Mouse (Mus musculus): ENCODE results near the gene Has1. TPM values are rescaled to one million over a fixed set of nuclear protein-coding genes. Genes with fewer than 3 reads are reported as not detected.
"Not testable (repeated sequence)": the region's sequence is repeated elsewhere in the genome, so short reads cannot be mapped to it uniquely, and the experiment has no call there.

The Has1 gene
- total RNA-seq, 2 experiments from 2014 or later: 0.20 TPM; not detected in 1

DNA sequence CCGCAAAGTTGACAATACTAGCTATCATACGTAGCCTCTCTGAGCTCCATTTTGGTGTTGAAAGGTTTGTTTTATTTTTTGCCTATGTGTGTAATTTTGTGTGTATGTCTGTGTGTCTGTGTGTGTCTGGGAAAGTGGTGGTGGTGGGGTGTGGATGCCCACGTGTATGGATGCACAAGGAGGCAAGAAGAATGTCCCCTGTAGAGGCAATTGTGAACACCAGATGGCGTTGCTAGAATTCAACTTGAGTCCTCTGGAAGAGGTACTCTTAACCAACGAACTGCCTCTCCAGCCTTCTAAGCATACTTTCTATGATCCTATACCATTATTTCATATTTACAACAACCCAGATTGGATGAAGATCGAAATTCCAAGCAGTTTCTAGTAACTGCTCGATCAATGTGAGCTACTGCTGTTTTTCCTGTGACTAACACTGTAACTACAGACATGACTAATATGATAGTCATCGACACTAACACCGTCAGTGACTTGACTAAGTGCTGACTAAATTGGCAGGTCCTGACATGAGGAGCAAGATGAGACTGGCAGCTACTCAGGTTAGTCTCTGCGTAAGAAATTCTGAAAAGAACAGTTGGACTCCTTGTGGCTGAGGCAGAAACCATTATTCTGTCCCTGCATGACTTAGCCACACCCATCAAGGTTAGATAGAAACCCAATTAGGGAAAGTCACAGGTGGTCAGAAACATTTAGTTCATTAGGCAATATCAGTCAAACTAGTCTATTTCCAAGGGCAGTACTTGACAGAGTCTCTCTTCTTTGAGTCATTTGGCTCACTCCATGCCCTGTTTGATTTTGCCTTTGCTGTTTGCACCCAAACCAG is 9.6 kb downstream of the Has1 start:
- DNase-seq (ENCODE audit: low spot score in 2 of 2): no peak

DNA sequence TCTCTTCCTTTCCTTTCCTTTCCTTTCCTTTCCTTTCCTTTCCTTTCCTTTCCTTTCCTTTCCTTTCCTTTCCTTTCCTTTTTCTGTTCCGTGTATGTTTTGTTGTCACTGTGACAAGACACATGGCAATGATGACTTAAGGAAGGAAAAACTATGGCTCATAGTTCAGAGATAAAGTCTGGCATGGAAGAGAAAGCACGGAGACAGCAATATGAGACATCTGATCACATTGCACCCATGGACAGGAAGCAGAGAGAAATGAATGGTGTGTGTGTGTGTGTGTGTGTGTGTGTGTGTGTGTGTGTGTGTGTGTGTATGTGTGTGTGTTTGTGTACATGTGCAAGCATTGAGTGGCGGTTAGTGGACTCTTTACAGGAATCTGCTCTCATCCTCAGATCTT is 10.4 kb downstream of the Has1 start:
- DNase-seq (ENCODE audit: low spot score in 2 of 2): not testable (repeated sequence)

DNA sequence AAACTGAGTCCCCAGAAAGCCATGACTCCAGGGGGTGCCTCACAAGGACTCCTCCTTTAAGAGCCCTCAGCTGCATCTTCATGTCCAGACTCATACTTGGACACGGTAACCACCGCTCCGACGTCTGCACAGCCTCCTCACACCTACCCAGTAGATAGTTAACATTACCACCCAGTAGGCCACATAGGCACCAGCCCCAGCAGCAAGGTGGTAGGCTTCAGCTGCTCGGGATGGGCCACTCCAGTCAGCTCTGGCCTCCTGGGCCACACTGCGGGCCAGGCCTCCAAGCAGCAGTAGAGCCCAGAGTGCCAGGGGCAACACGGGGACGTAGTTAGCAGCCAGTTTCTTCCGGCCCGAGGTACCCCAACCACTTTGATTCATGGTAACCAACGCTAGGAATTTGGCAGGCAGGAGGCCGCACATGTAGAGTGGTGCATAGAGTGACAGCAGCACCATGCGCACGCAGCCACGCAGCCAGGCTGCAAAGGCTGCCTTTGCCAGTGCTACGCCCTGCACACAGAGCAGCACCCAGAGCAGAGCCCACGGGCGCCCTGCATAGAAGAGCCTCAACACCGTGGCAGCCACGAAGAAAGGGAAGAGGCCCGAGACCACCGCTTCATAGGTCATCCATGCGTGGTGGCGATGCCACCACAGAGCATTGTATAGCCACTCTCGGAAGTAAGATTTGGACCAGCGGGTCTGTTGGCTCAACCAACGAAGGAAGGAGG is 11.3 kb downstream of the Has1 start:
- DNase-seq (ENCODE audit: low spot score in 2 of 2): no peak

DNA sequence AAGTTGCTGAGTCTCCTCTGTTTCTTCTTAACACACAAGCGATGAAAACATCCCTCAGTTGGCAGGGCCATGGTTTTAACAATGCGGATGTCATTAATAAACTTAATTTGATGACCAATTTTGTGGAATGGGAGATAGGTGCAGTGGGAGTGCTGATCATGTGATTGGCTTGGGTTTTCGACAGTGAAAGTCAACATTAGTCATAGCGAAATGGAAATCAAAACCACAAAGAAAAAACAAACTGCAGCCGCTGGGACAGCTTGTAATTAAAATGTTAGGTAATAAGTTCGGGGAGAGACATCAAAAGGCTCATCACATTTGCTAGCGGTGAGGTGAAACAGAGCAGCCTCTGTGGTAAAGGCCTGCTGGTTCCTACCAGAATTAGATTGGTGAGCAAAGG is 14.2 kb downstream of the Has1 start:
- no peak for DNase-seq (ENCODE audit: low spot score in 2 of 2)

DNA sequence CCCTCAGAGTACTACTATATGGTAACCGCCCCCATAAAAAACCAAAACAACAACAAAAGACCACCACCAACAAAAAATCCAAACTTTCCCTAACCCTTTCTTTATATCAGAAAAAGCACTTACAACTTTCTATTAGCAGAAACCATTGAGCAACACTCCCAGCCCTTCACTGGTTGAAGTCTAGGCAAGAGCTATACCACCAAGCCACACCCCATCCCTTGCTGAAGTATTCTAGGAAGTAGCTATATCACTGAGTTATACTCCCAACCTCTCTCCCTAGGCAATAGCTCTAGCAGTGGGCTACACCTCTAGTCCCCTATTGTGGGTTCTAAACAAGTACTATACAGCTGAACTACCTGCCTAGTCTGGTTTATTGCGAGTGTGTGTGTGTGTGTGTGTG is 15.7 kb downstream of the Has1 start:
- no peak for DNase-seq (ENCODE audit: low spot score in 2 of 2)

DNA sequence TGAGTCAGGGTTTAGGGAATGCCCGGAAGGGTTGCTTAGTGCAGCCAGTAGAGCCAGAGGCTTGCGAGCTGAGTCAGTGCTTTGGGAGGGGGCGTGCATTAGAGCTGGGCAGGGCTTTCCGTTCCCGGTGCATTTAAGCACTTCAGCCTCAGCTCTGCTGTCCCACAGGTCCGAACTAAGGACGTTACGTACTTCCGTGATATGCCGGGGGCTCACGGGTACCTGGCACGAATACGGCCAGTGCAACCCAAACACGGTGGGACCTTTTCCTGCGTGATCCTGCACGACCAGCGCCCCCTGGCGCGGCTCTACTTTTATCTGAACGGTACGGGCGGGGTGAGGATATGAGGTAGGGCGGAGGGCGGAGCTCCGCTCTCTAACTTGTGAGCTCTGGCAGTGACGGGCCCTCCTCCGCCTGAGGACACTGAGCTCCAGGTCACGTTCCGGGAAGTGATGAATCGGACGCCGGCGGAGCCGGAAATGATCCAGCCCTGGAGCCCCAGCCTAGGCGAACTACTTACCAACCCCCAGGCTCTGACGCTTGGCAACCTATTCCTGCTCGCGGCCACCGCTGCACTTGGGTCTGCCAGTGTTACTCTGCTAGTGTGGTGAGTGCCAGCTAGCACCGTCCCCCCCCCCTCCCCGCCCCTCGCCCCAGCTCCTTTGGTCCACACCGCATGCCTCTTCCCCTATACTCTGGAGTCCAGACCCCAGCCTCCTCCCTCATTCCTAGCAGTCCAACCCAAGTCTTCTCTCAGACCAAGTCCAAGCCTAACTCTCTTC is 16.9 kb downstream of the Has1 start:
- DNase-seq (ENCODE audit: low spot score in 2 of 2): peak; percentile 76 to 92

DNA sequence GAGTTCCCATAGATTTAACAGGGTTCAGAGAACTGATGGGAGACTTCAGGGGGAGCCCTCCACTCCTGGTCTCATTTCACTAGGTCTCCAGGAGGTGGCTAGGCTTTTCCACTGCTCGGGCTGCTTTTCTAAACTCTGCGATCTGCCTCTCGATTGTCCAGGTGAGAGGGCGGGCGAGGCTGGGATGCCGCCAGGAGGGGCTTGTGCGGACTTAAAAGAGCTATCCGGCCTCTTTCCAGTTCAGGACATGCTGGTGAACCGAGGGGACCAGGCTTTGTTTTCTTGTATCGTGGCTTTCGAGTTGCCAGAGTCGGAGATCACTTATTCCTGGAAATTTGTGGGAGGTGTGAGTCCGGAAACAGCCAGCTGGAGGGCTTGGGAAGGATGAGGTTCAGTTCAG is 17.6 kb downstream of the Has1 start:
- no peak for DNase-seq (ENCODE audit: low spot score in 2 of 2)

DNA sequence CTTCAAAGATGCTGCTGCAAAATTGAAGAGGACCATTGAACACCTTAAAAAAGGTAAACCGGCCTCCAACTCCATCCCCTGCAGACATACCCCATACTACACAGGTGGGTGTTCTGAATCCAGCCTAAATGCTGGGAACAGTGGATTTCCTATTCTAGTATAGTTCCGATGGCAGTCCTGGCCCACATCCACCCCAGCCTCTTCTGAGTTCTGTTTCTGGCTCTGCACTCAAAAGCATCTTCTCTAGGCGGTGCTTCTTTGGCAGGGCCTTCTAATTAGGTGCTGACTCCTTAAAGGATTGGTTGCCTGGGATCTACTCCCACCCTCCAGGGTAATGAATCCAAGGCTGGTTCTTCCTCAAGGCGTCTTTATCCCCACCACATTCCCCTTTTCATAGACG is 18.9 kb downstream of the Has1 start:
- no peak for DNase-seq (ENCODE audit: low spot score in 2 of 2)

DNA sequence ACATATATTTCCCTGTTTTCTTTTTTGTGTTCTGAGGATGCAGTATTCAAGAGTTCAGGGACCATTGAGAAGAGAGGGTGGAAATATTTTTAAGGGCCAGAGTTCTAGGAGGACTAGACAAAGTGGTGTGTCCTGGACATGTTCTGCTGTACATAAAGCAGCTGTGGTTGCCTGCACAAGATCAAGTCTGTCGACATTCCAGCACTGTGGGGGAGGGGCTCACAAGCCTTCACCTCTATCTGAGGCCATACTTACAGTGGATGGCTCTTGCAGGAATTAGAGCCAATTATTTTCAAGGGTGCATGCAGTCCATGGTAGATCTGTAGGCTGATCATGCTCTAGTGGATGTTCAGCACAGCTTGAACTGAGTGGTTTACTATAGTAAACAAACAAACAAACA is 20.1 kb downstream of the Has1 start:
- no peak for DNase-seq (ENCODE audit: low spot score in 2 of 2)

DNA sequence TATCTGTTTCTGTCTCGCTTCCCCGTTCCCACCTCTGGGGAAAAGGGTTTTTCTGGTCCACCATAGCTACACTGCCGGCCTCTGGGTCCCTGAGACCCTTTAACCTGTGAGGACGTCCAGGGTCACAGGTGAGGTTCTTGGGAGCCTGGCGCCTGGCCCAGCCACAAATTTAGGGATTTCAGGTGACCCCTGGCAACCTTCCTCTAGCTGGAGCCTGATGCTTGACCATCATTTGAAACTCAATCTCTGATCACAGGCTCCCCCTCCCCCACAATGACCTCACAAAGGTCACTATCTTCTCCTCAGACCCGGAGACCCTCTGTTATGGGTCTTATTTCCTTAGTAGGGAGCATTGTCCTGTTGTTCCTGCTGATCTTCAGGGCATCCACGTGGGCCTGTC is 24.3 kb downstream of the Has1 start:
- DNase-seq (ENCODE audit: low spot score in 2 of 2): no peak

DNA sequence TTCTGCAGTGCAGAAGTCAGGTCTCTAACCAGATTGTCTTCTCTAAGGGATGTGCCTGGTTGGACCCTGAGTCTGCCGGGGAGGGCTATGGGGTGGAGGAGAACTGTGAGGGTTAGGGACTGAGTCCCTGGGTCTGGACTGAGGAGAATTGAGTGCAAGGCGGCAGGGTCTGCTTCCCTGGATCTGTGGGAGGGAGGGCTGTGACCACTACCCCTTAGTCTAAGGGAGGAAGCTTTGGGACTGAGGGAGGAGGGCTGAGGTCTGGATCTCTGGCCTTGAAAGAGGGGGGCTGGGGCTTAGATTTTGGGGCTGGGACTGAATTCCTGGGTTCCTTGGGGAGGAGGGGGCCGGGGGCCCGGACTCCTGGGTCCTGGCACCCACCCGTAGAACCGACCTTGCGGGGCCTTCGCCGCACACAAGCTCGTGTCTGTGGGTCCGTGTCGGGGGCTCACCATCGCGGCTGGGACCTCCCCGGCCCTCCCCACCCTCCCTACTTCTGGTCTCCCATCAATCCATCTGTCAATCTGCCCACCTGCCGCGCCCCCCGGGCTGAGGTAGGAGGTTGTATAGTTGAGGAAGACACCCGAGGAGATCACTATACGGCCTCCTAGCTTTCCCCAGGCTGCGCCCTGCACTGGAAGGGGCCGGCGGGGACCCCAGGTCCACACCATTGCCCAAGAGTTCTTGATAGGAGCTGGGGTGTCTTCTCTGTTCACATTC is 25.0 kb downstream of the Has1 start:
- no peak for DNase-seq (ENCODE audit: low spot score in 2 of 2)

DNA sequence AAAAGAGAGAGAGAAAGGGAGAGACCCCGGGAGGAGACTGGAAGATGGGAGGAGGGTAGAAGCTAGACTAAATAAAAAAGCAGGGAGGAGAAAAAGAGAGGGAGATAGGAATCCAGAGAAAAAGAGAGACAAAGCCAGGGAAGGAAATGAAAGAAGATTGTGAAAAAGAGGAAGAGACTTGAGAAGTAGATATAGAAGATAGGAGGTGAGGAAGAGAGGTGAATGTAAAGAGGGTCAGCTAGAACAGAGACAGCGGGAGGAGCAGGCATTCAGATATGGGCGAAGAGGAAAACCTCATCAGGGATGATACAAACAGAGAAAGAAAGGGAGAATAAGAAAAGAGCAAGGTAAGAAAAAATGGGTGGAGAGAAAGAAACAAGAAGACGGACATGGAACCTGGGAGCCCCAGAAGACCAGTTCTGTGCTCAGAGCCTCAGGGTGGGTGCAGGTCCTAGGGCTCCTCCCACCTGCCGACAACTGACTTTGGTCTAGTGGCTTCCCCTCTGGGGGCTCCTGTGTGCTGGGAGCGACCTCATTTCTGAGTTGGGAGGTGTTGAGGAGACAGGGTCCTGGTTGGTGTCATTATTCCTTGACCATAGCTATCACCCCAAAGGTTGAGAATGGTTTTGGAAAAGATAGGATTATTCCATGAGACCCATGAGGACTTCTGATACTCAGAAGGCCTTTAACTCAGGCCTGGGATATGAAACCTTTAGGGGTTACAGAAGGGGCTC is 25.8 kb downstream of the Has1 start:
- no peak for DNase-seq (ENCODE audit: low spot score in 2 of 2)

DNA sequence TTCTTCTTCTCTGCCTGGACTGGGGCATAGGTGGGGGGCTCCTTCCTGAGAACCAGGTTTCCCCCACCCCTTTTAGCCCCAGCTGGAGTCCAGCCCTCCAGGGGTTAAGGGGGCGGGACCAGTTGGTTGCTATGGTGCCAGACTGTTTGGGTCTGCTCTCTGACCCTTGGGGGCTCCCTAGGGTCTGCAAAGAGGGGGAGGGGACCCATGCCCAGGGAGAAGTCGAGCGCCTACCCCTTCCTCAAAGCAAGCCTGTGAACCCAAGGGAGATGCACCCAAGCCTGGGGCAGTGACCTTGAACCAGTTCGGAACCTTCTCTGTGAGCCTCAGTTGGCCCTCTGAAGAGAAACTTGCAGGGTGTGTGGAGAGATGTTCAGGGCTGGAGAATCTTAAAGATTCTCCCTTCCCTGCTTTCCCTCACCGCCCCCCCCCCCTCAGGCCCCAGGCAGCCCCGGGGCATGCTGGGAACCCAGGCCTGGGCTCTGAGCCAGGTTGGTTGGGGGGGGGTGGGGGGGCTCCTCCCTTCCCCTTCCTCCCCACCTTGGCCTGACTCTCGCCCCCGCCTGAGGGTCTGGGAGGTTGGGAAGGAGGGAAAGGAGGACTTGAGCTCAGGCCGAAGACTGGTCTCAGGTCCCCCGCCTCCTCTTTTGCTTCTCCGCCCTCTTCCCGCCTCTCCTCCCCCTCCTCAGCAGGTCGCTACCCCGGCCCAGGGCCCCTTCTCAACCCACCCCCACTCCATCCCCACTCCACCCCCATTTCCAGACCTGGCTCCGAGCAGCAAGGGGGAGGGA is 26.6 kb downstream of the Has1 start:
- peak in 1 of 2 experiments; percentile 30 for DNase-seq (ENCODE audit: low spot score in 2 of 2)

DNA sequence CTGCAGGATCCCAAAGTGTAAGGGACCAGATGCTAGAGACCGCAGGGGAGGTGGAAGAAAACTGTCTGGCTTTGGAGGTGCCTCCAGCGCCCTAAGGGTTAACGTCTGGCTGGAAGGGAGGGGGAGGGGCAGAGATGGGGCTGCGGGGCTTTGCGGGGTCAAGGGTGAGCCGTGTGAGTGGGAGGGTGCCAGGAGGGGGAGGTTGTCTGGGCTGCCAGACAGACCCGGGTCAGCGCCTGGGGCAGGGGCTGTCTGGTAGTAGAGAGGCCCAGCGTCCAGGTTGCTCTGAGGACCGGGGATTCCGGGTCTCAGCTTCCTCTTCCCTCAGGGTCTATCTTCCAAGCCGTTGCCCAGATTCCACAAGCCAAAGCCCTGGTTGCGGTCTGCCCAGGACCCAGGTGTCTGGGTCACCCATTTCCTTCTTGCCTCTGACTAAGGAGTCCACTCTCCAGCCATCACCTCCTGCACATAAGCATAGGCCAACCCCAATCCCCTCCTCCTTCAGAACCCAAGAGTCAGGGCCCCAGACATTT is 27.3 kb downstream of the Has1 start:
- DNase-seq (ENCODE audit: low spot score in 2 of 2): peak; percentile 32 to 39

DNA sequence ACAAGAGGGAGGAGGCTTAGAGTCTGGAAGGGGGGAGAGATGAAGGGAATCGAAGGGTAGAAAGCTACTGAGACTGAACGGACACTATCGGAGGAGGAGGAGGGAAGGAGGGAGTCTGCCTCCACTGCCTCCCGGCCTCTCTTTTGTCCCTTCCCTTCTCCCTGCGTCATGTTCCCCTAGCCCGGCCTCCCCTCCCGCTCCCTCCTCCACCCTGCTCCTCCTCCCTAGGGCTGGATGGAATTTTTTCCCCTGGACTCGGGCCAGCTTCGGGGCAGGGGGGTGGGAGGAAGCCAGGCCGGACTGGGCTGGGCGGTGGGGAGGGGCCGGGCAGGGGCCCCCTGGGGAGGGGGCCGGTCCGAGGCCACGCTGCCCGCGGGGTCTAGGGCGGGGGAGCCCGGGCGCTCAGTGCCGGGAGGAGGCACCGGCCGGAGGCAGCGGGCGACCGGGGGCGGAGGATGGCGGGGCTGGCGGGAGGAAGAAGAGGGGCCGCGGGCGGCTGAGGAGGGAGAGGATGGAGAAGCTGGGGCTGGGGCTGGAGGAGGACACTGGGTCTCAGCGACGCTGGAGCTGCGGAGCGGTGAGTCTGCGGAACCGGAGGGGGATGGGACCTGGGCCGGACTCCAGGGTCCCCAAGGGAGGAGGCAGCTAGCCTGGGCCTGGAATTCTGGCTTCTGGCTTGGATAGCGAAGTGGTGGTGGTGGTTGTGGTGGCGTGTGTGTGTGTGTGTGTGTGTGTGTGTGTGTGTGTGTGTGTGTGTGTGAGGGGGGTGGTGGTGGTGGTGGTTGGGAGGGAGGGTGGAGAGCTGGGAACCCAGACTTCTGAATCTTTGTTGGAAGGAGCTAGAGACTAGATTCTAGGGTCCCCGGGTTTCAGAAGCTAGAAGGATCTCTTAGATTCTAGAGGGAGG is 28.0 kb downstream of the Has1 start, which contains the start of gene Spaca6:
TSS of gene Spaca6 (plus strand) at position 408 of the 907 bp plus-strand sequence.
- peak; percentile 87 to 94 for DNase-seq (ENCODE audit: low spot score in 2 of 2)

DNA sequence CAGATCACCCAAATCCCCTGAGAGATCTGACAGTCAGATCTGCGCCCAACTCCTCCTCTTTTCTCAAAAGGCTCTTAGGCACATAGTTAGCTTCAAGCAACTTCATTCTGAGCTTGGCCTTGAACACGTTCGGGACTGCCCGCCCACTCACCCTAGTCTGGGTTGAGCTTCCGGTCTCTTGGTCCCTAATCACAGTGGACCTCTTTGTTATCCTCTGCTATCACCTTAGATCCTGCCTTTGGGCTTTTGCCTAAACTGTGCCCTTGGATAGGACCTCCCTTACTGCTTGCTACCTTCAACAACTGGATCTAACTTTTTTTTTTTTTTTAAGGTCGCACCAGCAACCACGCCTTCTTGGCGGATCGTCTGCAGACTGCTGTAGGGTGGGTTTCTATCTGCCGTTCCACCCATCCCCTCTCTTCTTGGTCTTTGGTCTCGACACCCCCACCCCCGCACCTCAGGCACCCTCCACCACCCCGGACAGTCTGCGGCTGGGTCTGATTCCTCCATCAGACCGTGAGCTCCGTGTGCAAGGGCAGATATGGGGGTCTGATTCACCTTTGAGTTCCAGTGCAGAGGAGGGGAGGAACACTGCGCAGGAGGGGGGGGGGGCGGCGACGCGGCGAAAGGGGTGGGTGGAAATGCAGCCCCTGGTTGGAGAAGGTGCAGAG is 28.9 kb downstream of the Has1 start:
- DNase-seq (ENCODE audit: low spot score in 2 of 2): no peak

DNA sequence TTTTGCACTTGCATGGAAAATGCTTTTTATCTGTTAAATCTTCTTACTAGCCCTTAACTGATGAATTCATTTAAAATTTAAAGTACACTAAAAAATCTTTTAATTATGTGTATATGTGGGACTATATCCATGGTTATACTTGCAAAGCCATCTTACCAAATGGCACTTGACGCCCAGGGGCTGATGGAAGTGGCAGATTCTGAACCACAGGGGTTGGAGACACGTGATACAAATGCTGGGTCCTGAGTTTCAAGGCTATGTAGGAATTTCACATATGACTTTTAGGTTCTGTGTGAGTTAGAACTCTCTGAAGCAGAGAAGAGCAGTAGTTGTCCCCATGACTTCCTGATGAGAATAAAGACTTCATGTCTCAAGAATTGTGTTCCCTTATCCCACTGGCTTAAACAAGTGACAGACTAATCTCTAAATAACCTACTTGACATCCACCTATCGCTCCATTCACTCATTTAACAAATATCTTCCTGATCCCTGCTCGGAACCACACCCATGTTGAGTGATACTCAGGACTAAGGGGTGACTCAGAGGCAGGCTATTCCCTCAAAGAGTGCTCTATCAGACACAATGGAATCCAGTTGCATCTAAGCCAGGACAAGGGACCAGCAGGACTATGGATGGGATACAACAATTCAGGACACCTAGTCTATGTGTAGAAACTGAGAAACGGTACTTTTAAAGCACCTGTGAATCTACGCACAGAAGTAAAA is 31.2 kb downstream of the Has1 start:
- DNase-seq (ENCODE audit: low spot score in 2 of 2): no peak

Measured in adrenal gland, postnatal 4 days (tissue).